Mouse (Mus musculus) heart, postnatal 0 days (tissue): ENCODE measurements around the gene Scgb2b19. TPM values are rescaled to one million over a fixed set of nuclear protein-coding genes. Genes with fewer than 3 reads are reported as not detected.
"Not testable (repeated sequence)": the region's sequence is repeated elsewhere in the genome, so short reads cannot be mapped to it uniquely, and the experiment has no call there.

Experiments
- ATAC-seq: fragments of 200-750 bp; cut with Nextera tagmentation; 2 replicates; pipeline ENCODE4 v1.8.0; 2017; ENCODE audit warnings: low read depth, moderate number of reproducible peaks, moderate library complexity; ENCODE audit not compliant: insufficient read depth
- DNase-seq: peaks from one replicate; pipeline ENCODE4 v3.0.0-alpha.2; 2016; ENCODE audit warnings: low spot score
- H3K27ac ChIP-seq: fragments of 300-500 bp; sonication (generic); 2 replicates; pipeline ENCODE4 v1.5.1; 2014; ENCODE audit warnings: low read depth, mild to moderate bottlenecking
- H3K27me3 ChIP-seq: fragments of 300-500 bp; sonication (generic); 2 replicates; pipeline ENCODE4 v1.6.1; 2014; ENCODE audit warnings: low read length, mixed read lengths; ENCODE audit not compliant: control insufficient read depth, insufficient read depth
- H3K36me3 ChIP-seq: fragments of 300-500 bp; sonication (generic); replicated peaks from 2 replicates; pipeline ENCODE4 v1.6.1; 2014; ENCODE audit warnings: low read length, mixed read lengths; ENCODE audit not compliant: control insufficient read depth, insufficient read depth
- H3K4me1 ChIP-seq: fragments of 300-500 bp; sonication (generic); 2 replicates; pipeline ENCODE4 v1.6.1; 2014; ENCODE audit warnings: antibody characterized with exemption; ENCODE audit not compliant: control insufficient read depth, insufficient read depth
- H3K4me2 ChIP-seq: fragments of 300-500 bp; sonication (generic); 2 replicates; pipeline ENCODE4 v1.6.1; 2014; ENCODE audit warnings: low read depth, mild to moderate bottlenecking, low read length, moderate library complexity
- H3K4me3 ChIP-seq: fragments of 300-500 bp; sonication (generic); 2 replicates; pipeline ENCODE4 v1.5.1; 2014; ENCODE audit warnings: low read depth, low read length
- H3K9ac ChIP-seq: fragments of 300-500 bp; sonication (generic); replicated peaks from 2 replicates; pipeline ENCODE4 v1.6.1; 2014; ENCODE audit warnings: low read depth, low read length, mixed read lengths
- H3K9me3 ChIP-seq: fragments of 300-500 bp; sonication (generic); replicated peaks from 2 replicates; pipeline ENCODE4 v1.6.1; 2016; ENCODE audit warnings: low read length; ENCODE audit not compliant: control insufficient read depth
- WGBS: fragments of 180-500 bp; shearing (Covaris S2); extraction: QIAGEN DNeasy Blood & Tissue Kit; methylation state at CpG from one replicate; pipeline ENCODE4 v1.1.7; 2014; 5-methylcytosine and 5-hydroxymethylcytosine counted together
- polyA plus RNA-seq: library from polyadenylated mRNA; unstranded; fragments of >200 nt; fragmentation: Nextera tagmentation; extraction: Ambion mirVana; gene quantifications from 2 replicates; pipeline ENCODE4 v1.2.1, GENCODE M21; 2015
- total RNA-seq: library from RNA; depleted of rRNA; stranded (reverse); fragments of >200 nt; gene quantifications from 2 replicates; pipeline ENCODE4 v1.2.3, GENCODE M21; 2014; ENCODE audit warnings: low replicate concordance; rRNA removed

Gene Scgb2b19
- total RNA-seq (not detected in 2 replicates), polyA plus RNA-seq (not detected in 2 replicates)

DNA sequence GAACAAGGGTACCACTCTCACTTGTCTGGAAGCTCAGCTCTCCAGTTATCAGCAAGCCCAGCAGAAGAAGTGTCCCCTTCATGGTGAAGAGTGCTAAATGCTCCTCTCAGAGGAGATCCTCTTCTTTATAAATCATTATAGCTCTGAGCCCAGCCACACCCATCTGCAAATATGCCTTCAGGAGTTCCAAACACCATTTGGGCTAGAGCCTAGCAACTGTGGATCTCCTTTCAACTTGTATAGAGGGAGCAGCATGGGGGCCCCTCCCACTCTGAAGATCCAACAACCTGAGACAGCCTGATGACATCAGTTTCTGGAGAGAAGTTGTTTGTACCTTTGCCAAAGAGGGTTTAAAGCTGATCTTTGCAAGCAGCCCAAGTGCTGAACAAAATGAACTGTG is at the start of gene Scgb2b19:
TSS of gene Scgb2b19 (minus strand) at position 101 of the 400 bp plus-strand sequence.
- not testable (repeated sequence) for H3K36me3 ChIP-seq, H3K4me2 ChIP-seq, H3K4me1 ChIP-seq, H3K4me3 ChIP-seq, DNase-seq, H3K9me3 ChIP-seq, ATAC-seq, H3K27me3 ChIP-seq, H3K27ac ChIP-seq, H3K9ac ChIP-seq

- DNase-seq, H3K4me3 ChIP-seq, H3K4me2 ChIP-seq, H3K4me1 ChIP-seq, H3K27me3 ChIP-seq, H3K9me3 ChIP-seq, H3K9ac ChIP-seq, H3K36me3 ChIP-seq, ATAC-seq, H3K27ac ChIP-seq: not testable (repeated sequence)
- WGBS: 62% methylated on average over 3 of the region's 3 CpGs
These were observed 6.9 kb upstream of the Scgb2b19 start, which contains the start of gene Scgb1b19 for GRCm38 (mm10) chr7:33286991-33287390. TSS of gene Scgb1b19 (plus strand) at chr7:33287291.

Other genes starting within 250 kb of the Scgb2b19 start
- gene Scgb2b17, start 223.8 kb downstream of the Scgb2b19 start, total RNA-seq: not detected in 2 replicates
- gene Scgb2b17, start 223.8 kb downstream of the Scgb2b19 start, polyA plus RNA-seq: not detected in 2 replicates
- gene Scgb1b17, start 216.9 kb downstream of the Scgb2b19 start, total RNA-seq: not detected in 2 replicates
- not detected in 2 replicates for gene Scgb1b17, start 216.9 kb downstream of the Scgb2b19 start, polyA plus RNA-seq
- gene Scgb2b18, start 106.5 kb downstream of the Scgb2b19 start, total RNA-seq: not detected in 2 replicates
- gene Scgb2b18, start 106.5 kb downstream of the Scgb2b19 start, polyA plus RNA-seq: not detected in 2 replicates
- not detected in 2 replicates for gene Scgb1b18, start 94.8 kb downstream of the Scgb2b19 start, total RNA-seq
- gene Scgb1b18, start 94.8 kb downstream of the Scgb2b19 start, polyA plus RNA-seq: not detected in 2 replicates
- not detected in 2 replicates for gene Scgb1b19, start 7.0 kb upstream of the Scgb2b19 start, total RNA-seq
- gene Scgb1b19, start 7.0 kb upstream of the Scgb2b19 start, polyA plus RNA-seq: not detected in 2 replicates
- not detected in 2 replicates for gene Scgb2b20, start 86.0 kb upstream of the Scgb2b19 start, total RNA-seq
- gene Scgb2b20, start 86.0 kb upstream of the Scgb2b19 start, polyA plus RNA-seq: not detected in 2 replicates
- not detected in 2 replicates for gene Scgb1b20, start 92.9 kb upstream of the Scgb2b19 start, total RNA-seq
- gene Scgb1b20, start 92.9 kb upstream of the Scgb2b19 start, polyA plus RNA-seq: not detected in 2 replicates
- gene Scgb2b21, start 240.1 kb upstream of the Scgb2b19 start, total RNA-seq: not detected in 2 replicates
- not detected in 2 replicates for gene Scgb2b21, start 240.1 kb upstream of the Scgb2b19 start, polyA plus RNA-seq